Mouse (Mus musculus) ES-Bruce4 (cell line): ENCODE data around the gene Gm28308.

Experiments
- CTCF ChIP-seq: IDR thresholded peaks from one replicate; pipeline ENCODE4 v1.8.1; 2011; ENCODE audit warnings: low read depth, low read length
- EP300 ChIP-seq: IDR thresholded peaks from 2 replicates; pipeline ENCODE4 v1.6.1; 2011; ENCODE audit warnings: low read depth, low read length; ENCODE audit not compliant: insufficient read depth
- POLR2A ChIP-seq: IDR thresholded peaks from one replicate; pipeline ENCODE4 v1.8.1; 2011; ENCODE audit warnings: low read length; ENCODE audit not compliant: insufficient read depth

- TF ChIP-seq POLR2A (no peak), CTCF (no peak), EP300 (no peak)
Measured at GRCm38 (mm10) chr6:52215070-52215469, 1.9 kb upstream of the Gm28308 start.
